Mouse (Mus musculus) MEL (cell line): ENCODE data around the gene Acad10. TPM values are rescaled to one million over a fixed set of nuclear protein-coding genes. Genes with fewer than 3 reads are reported as not detected.

ENCODE experiments used
- DNase-seq: peaks from one replicate; pipeline ENCODE4 v3.0.0; 2011; ENCODE audit warnings: low read depth, low spot score
- H3K27ac ChIP-seq: 2 replicates; pipeline ENCODE4 v1.5.1; 2012; ENCODE audit warnings: low read depth, mild to moderate bottlenecking, control low read depth, low read length, moderate library complexity; ENCODE audit not compliant: control insufficient read depth
- H3K27me3 ChIP-seq, 2 experiments: fragments of 150-350 bp in 1 of 2; sonication (generic) in 1 of 2; 2 replicates each; pipeline ENCODE4 v1.6.1; 2012; ENCODE audit warnings: low read length in 2 of 2, mild to moderate bottlenecking in 2 of 2, improper control_type of control experiment in 1 of 2, moderate library complexity in 1 of 2; ENCODE audit not compliant: insufficient read depth in 2 of 2, control insufficient read depth in 1 of 2
- H3K36me3 ChIP-seq, 2 experiments: 2 replicates each; pipeline ENCODE4 v1.6.1; 2012 to 2014; ENCODE audit warnings: low read length in 2 of 2, improper control_type of control experiment in 1 of 2, inconsistent platforms in 1 of 2, mild to moderate bottlenecking in 1 of 2; ENCODE audit not compliant: insufficient read depth in 2 of 2, control insufficient read depth in 1 of 2
- H3K4me1 ChIP-seq, 2 experiments: fragments of 150-350 bp in 1 of 2; sonication (generic) in 1 of 2; 2 replicates each; pipeline ENCODE4 v1.6.1; 2012; ENCODE audit warnings: low read length in 2 of 2, improper control_type of control experiment in 1 of 2, mild to moderate bottlenecking in 1 of 2; ENCODE audit not compliant: insufficient read depth in 2 of 2, control insufficient read depth in 1 of 2
- H3K4me3 ChIP-seq, 2 experiments: fragments of 150-350 bp in 1 of 2; sonication (generic) in 1 of 2; 2 replicates each; pipeline ENCODE4 v1.5.1; 2012; ENCODE audit warnings: low read depth in 2 of 2, low read length in 2 of 2, mild to moderate bottlenecking in 2 of 2, moderate library complexity in 2 of 2, control low read depth in 1 of 2, improper control_type of control experiment in 1 of 2; ENCODE audit not compliant: control insufficient read depth in 1 of 2, insufficient read depth in 1 of 2
- H3K79me2 ChIP-seq: 2 replicates; pipeline ENCODE4 v1.6.1; 2012; ENCODE audit warnings: mild to moderate bottlenecking, low read length, moderate library complexity; ENCODE audit not compliant: control insufficient read depth, poor library complexity, insufficient read depth
- H3K9ac ChIP-seq: 2 replicates; pipeline ENCODE4 v1.6.1; 2012; ENCODE audit warnings: low read depth, mild to moderate bottlenecking, control low read depth, low read length, moderate library complexity; ENCODE audit not compliant: control insufficient read depth, poor library complexity, severe bottlenecking
- H3K9me3 ChIP-seq: fragments of 150-350 bp; sonication (generic); replicated peaks from 2 replicates; pipeline ENCODE4 v1.6.1; 2012; ENCODE audit warnings: mild to moderate bottlenecking, low read length, improper control_type of control experiment, moderate library complexity; ENCODE audit not compliant: insufficient read depth
- CHD2 ChIP-seq: IDR thresholded peaks from 2 replicates; pipeline ENCODE4 v1.6.1; 2011; ENCODE audit warnings: low read length, improper control_type of control experiment
- ELF1 ChIP-seq: IDR thresholded peaks from 2 replicates; pipeline ENCODE4 v1.6.1; 2014; ENCODE audit warnings: low read depth, mild to moderate bottlenecking, inconsistent platforms, low read length, improper control_type of control experiment, moderate library complexity
- ETS1 ChIP-seq: IDR thresholded peaks from 2 replicates; pipeline ENCODE4 v1.6.1; 2012; ENCODE audit warnings: low read depth, mild to moderate bottlenecking, inconsistent platforms, low read length, improper control_type of control experiment, moderate library complexity
- GABPA ChIP-seq: IDR thresholded peaks from 2 replicates; pipeline ENCODE4 v1.6.1; 2012; ENCODE audit warnings: low read depth, mild to moderate bottlenecking, inconsistent platforms, low read length, improper control_type of control experiment, moderate library complexity
- GATA1 ChIP-seq: IDR thresholded peaks from 2 replicates; pipeline ENCODE4 v1.6.1; 2011; ENCODE audit warnings: low read depth, low read length, improper control_type of control experiment
- JUND ChIP-seq: IDR thresholded peaks from 2 replicates; pipeline ENCODE4 v1.6.1; 2011; ENCODE audit warnings: low read depth, mild to moderate bottlenecking, improper control_type of control experiment, low read length
- MXI1 ChIP-seq: IDR thresholded peaks from 2 replicates; pipeline ENCODE4 v1.6.1; 2011; ENCODE audit warnings: mild to moderate bottlenecking, low read depth, low read length, improper control_type of control experiment
- NELFE ChIP-seq: IDR thresholded peaks from 2 replicates; pipeline ENCODE4 v1.6.1; 2011; ENCODE audit warnings: low read depth, low read length, improper control_type of control experiment
- NRF1 ChIP-seq: IDR thresholded peaks from 2 replicates; pipeline ENCODE4 v1.6.1; 2014; ENCODE audit warnings: low read depth, mild to moderate bottlenecking, inconsistent platforms, low read length, improper control_type of control experiment, moderate library complexity; ENCODE audit not compliant: poor library complexity, insufficient read depth, severe bottlenecking
- POLR2AphosphoS5 ChIP-seq: IDR thresholded peaks from 2 replicates; pipeline ENCODE4 v1.6.1; 2012; ENCODE audit warnings: low read depth, borderline replicate concordance, mild to moderate bottlenecking, inconsistent platforms, low read length, moderate library complexity, mixed read lengths
- SIN3A ChIP-seq: IDR thresholded peaks from 2 replicates; pipeline ENCODE4 v1.6.1; 2012; ENCODE audit warnings: low read length, improper control_type of control experiment, inconsistent platforms
- TAL1 ChIP-seq: IDR thresholded peaks from 2 replicates; pipeline ENCODE4 v1.6.1; 2012; ENCODE audit warnings: mild to moderate bottlenecking, inconsistent platforms, low read length, moderate library complexity, mixed read lengths
- TBP ChIP-seq: IDR thresholded peaks from 2 replicates; pipeline ENCODE4 v1.8.0; 2011; ENCODE audit warnings: low read depth, low read length, improper control_type of control experiment
- USF1 ChIP-seq: IDR thresholded peaks from 2 replicates; pipeline ENCODE4 v1.6.1; 2014; ENCODE audit warnings: low read depth, mild to moderate bottlenecking, inconsistent platforms, low read length, improper control_type of control experiment, moderate library complexity
- USF2 ChIP-seq, 2 experiments: IDR thresholded peaks; 2 replicates each; pipeline ENCODE4 v1.6.1; 2011 to 2012; ENCODE audit warnings: improper control_type of control experiment in 2 of 2, low read length in 2 of 2, borderline replicate concordance in 1 of 2, inconsistent platforms in 1 of 2, low read depth in 1 of 2, mild to moderate bottlenecking in 1 of 2; ENCODE audit not compliant: insufficient read depth in 1 of 2
- ZNF384 ChIP-seq: IDR thresholded peaks from 2 replicates; pipeline ENCODE4 v1.6.1; 2012; ENCODE audit warnings: low read depth, mild to moderate bottlenecking, inconsistent platforms, low read length, improper control_type of control experiment
- polyA plus RNA-seq, 2 experiments: library from polyadenylated mRNA; stranded (reverse) in 1 of 2; unstranded in 1 of 2; fragments of >175 nt in 1 of 2; fragments of >200 nt in 1 of 2; gene quantifications; 2 replicates each; pipeline versions ENCODE4 v1.2.1 to v1.2.4; 2012; ENCODE audit warnings: low replicate concordance in 2 of 2, low read depth in 1 of 2; ENCODE audit not compliant: insufficient read length in 2 of 2, insufficient read depth in 1 of 2, missing spikeins in 1 of 2
- total RNA-seq: library from RNA; depleted of rRNA; stranded (reverse); fragments of 300-350 nt; gene quantifications from 2 replicates; pipeline ENCODE4 v1.2.3, GENCODE M21; 2012

The Acad10 gene
- total and polyA plus RNA-seq, 3 experiments, result 4.4 to 5.9 TPM; not detected in 1

- Histone ChIP-seq H3K36me3 (peaks cover 8 to 12% of the 10 kb centered on the region in 2 experiments), H3K9ac (no peak overlapping the region)
- DNase-seq, result no peak
These were observed 4.7 kb upstream of the Acad10 start for GRCm38 (mm10) chr5:121664971-121665370.

GRCm38 (mm10) chr5:121664078-121664477, 3.8 kb upstream of the Acad10 start:
- no peak overlapping the region for H3K27ac ChIP-seq
- H3K4me3 ChIP-seq, result no peak overlapping the region
- H3K9ac ChIP-seq, result no peak overlapping the region
- peaks cover 12 to 13% of the 10 kb centered on the region in 2 experiments for H3K36me3 ChIP-seq
- H3K4me1 ChIP-seq, result peaks cover 0 to 9% of the 10 kb centered on the region in 2 experiments; a peak in 2 of 4 replicates
- no peaks in the 10 kb centered on the region for H3K9me3 ChIP-seq
- H3K79me2 ChIP-seq, result peaks cover 17% of the 10 kb centered on the region
- no peaks in the 10 kb centered on the region for H3K27me3 ChIP-seq
- no peak for TF ChIP-seq NRF1
- no peak for TF ChIP-seq GATA1
- no peak for TF ChIP-seq MXI1
- no peak for TF ChIP-seq ELF1
- TF ChIP-seq ETS1, result no peak
- no peak for TF ChIP-seq NELFE
- no peak for TF ChIP-seq SIN3A
- TF ChIP-seq, all 39 proteins: peak for 0
- no peak for DNase-seq

More at GRCm38 (mm10) chr5:121664971-121665370, 4.7 kb upstream of the Acad10 start:
- Histone ChIP-seq H3K27me3 (no peaks in the 10 kb centered on the region), H3K4me1 (peaks cover 0 to 9% of the 10 kb centered on the region in 2 experiments; a peak in 2 of 4 replicates), H3K4me3 (no peak overlapping the region)
- no peak for TF ChIP-seq TBP
- TF ChIP-seq CHD2, result no peak
- no peak for TF ChIP-seq ETS1
- TF ChIP-seq, all 39 proteins: peak for 0
- H3K27ac ChIP-seq, result no peak overlapping the region
- no peaks in the 10 kb centered on the region for H3K9me3 ChIP-seq
- peaks cover 17% of the 10 kb centered on the region for H3K79me2 ChIP-seq

- H3K9me3 ChIP-seq, result no peaks in the 10 kb centered on the region
- TF ChIP-seq USF1 (no peak), POLR2AphosphoS5 (no peak), NRF1 (no peak), MXI1 (no peak), ZNF384 (no peak), TAL1 (no peak), SIN3A (no peak), JUND (no peak), GABPA (no peak), USF2 (IDR thresholded peaks at IDR 0.05; ENCODE audit: borderline replicate concordance in 1 of 2, insufficient read depth in 1 of 2, low read depth in 1 of 2, low read length in 2 of 2) (no peak)
- peaks cover 0 to 9% of the 10 kb centered on the region in 2 experiments; a peak in 2 of 4 replicates for H3K4me1 ChIP-seq
- no peak overlapping the region for H3K4me3 ChIP-seq
- H3K36me3 ChIP-seq, result peaks cover 12 to 13% of the 10 kb centered on the region in 2 experiments
- H3K27ac ChIP-seq, result no peak overlapping the region
- no peak overlapping the region for H3K9ac ChIP-seq
- no peak for DNase-seq
- H3K79me2 ChIP-seq, result peaks cover 17% of the 10 kb centered on the region
- H3K27me3 ChIP-seq, result no peaks in the 10 kb centered on the region
These were observed 3.1 kb upstream of the Acad10 start for GRCm38 (mm10) chr5:121663456-121663855.
